Mouse (Mus musculus) left cerebral cortex, postnatal 14 days (tissue): ENCODE measurements around the gene Gm4981. TPM values are rescaled to one million over a fixed set of nuclear protein-coding genes. Genes with fewer than 3 reads are reported as not detected.
"Not testable (repeated sequence)": the region's sequence is repeated elsewhere in the genome, so short reads cannot be mapped to it uniquely, and the experiment has no call there.

ENCODE experiments used
- DNase-seq, 2 experiments: peaks; one replicate each; pipeline ENCODE4 v3.0.0; 2021 to 2022; ENCODE audit warnings: low spot score in 2 of 2, mixed read lengths in 1 of 2
- intact Hi-C: fragments of 180-260 bp; cut with DNase I; formaldehyde crosslinking; loops from one replicate; pipeline ENCODE4 v1.15.1; 2025
- long read RNA-seq, 2 experiments: library from polyadenylated mRNA; stranded (forward); transcript quantifications; one replicate each; pipeline ENCODE4 v2.0.0; 2021
- total RNA-seq, 2 experiments: library from RNA; stranded (reverse); gene quantifications; 2 replicates each; pipeline ENCODE4 v1.2.3; 2021

Gene Gm4981
- not detected for total RNA-seq
- long read RNA-seq, experiment 1: 0 reads
- long read RNA-seq, experiment 2: 0 reads

- intact Hi-C loops: no loop called here
- DNase-seq: no peak
These were observed at the start of gene Gm4981 for GRCm38 (mm10) chr10:58236613-58237012. Gene Gm4981, minus strand, starts transcription at chr10:58236701.

GRCm38 (mm10) chr10:58282238-58282637 lies 45.7 kb upstream of the Gm4981 start:
- no peak for DNase-seq
- intact Hi-C loops: no loop called here

DNA sequence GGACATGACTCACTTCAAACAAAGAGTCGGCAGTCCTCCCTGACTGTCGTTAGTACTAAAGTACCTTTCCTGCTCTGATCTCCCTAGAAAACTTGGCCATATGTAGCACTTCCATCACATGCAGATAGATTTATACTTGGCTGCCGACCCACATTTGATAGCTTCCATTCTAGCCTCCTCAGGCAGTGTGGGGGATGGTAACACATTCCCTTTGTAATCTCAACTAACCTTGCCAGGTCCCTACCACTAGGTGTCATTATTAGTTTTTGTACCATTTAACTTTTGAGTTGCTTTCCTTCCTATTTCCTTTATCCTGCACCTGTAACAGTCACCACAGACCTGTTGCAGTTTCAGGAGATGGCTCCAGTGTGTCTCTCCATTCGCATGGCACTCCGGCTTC lies 22.0 kb upstream of the Gm4981 start:
- DNase-seq: no peak
- intact Hi-C loops: loop anchor here (10.0 kb wide), 1 partner anchor 514 kb away; no protein-coding TSS in a partner anchor

- intact Hi-C loops: loop anchor here (10.0 kb wide), 1 partner anchor 511 kb away; no protein-coding TSS in a partner anchor
These were observed 19.5 kb upstream of the Gm4981 start for GRCm38 (mm10) chr10:58255954-58256353.

DNA sequence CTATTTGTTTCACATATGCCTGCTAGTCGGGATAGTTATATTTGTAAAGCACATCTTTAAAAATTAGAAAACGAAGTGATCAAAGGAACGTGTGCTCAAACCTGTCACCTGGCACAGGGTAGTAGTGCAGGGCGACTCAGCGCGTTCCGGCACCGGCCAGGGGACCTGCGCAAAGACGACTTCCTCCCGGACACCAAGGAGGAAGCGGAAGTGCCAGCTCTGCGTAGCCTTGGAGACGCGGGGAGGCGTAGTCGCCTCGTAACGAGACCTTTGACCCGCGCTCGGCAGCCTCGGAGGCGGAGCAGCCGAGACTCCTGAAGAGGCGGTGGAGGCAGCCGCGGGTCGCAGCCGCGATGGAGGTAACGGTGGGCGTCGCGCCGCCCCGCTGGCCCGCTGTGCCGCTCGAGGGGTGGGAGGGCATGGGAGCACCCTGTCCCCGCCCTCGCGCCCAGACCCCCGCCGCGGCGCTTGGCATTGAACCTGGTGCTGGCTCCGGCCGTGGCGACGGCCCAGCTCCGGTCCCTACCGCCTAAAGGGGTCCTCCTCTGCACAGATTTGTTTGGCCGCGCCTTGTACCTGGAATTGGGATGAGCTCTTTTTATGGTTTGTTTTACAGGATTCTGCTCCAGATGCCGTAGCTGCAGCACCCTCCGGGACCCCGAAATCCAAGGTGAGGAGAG lies 18.9 kb upstream of the Gm4981 start, which contains the start of gene Gcc2:
Gcc2 (plus strand) TSS at position 285 of the 680 bp plus-strand sequence.
- intact Hi-C loops: loop anchor here (10.0 kb wide), 1 partner anchor 511 kb away; no protein-coding TSS in a partner anchor
- DNase-seq: peak; percentile 91 to 92

More at GRCm38 (mm10) chr10:58255954-58256353, 19.5 kb upstream of the Gm4981 start:
- no peak for DNase-seq

DNA sequence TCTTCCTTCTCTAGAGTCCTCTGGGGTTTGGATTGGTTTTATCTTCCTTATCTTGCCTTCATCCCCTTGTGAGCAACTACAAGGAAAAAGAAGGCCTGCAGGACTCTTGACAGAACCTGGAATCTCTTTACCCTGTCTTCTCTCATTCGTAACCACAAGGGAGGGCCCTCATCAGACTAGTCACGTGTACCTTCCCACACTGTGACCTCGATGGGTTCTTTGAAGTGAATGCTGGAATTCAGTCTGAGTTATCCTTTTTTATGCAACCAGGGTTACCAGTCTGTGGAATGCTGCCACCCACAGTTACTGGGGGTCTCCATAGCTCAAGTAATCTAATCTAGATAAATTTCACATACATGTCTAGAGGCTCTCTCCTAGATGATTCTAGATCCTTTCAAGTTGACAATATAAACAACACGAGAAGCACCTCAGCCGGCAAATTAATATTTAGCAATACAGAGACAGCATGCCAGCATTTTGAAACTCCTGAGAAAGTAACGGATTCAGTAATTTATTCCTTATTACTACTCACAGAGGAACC lies 18.2 kb upstream of the Gm4981 start:
- peak in 1 of 2 experiments; percentile 14 for DNase-seq

DNA sequence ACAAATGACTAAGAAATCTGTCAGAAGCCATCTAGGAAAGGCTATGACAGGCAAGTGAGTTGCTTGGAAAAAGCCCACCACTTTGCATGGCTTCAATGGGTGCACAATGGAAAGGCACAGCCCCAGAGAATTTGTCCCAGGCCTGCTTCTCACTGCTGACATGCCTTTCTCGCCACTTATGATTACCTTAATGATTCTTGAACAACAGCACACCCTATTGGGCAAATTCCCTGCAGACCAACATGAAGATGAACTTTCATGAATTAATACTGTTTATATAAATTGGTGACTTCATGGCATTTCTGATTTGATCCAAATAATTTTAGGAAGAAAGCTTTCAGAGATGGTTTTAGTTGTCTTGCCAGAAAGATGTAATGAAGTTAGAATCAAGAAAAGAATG lies 13.0 kb upstream of the Gm4981 start:
- intact Hi-C loops: no loop called here
- DNase-seq: no peak

More for the DNA sequence above, 18.2 kb upstream of the Gm4981 start:
- intact Hi-C loops: loop anchor here (10.0 kb wide), 1 partner anchor 510 kb away; no protein-coding TSS in a partner anchor

GRCm38 (mm10) chr10:58238984-58239740 lies 2.7 kb upstream of the Gm4981 start:
- intact Hi-C loops: not testable (repeated sequence)
- peak in 1 of 2 experiments; percentile 46 for DNase-seq

DNA sequence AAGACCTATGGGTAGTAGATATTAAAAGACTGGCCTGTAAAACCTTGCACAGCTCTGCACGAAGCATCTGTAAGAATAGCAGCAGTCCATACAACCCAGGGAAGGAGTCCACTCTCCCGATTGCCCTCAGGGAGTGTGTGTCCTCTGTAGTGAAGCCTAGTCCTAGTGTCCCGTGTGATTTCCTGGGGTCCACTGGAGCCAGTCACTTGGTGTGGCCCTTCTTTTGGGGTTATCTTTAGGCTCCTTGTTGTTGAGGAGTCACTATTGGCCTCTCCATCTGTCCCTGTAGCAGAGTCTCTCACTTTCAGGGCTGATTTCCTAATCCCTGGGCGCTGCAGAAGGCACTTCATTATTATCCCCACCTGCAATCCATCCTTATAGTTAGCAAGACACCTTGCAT lies 1.5 kb downstream of the Gm4981 start:
- DNase-seq, intact Hi-C loops: not testable (repeated sequence)

DNA sequence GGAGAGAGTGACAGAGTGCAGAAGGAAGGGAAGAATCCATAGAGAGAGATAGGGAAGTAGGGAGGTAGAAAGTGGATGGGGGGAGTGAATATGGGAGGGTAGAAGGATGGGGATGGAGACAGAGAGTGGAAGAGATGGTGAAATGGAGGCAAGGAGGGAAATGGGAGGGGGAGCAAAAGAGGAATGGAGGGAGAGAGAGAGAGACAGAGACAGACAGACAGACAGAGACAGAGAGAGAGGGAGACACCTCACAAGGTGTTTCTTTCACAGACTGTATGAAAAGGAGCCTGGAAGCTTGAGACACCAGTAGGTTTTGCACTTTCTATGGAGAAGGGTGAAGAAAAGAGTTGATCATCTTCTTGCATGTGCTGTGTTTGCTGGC lies 2.8 kb downstream of the Gm4981 start:
- DNase-seq, intact Hi-C loops: not testable (repeated sequence)

GRCm38 (mm10) chr10:58233054-58233739 lies 3.3 kb downstream of the Gm4981 start:
- DNase-seq, intact Hi-C loops: not testable (repeated sequence)

DNA sequence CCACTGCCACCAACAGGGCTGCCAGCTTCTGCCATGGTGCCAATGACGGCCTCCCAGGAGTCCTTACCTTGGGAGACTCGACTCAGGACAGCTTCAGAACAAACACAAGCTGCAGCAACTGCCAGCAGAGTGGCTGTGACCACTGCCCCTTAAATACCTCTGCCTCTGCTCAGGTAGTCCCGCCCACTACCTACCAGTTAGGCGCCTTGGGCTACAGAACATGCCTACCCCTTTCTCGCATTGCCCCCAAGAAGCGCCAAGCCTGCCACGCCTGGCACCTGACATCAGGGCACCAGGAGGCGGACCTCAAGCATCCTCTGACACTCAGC lies 3.9 kb downstream of the Gm4981 start, which contains the start of gene Duxf3:
Duxf3 (minus strand) TSS at position 35 of the 329 bp plus-strand sequence.
- intact Hi-C loops, DNase-seq: not testable (repeated sequence)

- DNase-seq: peak; percentile 63 to 67
- intact Hi-C loops: not testable (repeated sequence)
These were observed 4.5 kb downstream of the Gm4981 start for GRCm38 (mm10) chr10:58231779-58232640.

DNA sequence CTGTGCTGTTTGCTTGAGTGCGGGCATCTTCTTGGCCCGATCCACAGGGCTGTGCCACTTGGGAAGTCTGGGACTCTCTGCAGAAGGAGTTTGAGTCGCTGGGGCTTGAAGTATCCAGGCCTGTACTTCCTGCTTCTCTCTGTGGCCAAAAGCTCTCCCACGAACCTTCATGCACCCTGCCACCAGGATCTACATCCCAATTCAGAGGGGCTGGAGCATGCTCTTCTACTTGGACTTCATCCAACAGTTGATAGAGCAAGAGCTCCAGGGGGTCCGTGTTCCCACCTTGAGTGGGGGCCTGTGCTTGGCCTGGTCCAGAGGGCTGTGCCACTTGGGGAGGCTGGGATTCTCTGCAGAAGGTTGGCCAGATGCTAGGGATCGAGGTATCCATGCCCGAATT lies 5.4 kb downstream of the Gm4981 start:
- intact Hi-C loops, DNase-seq: not testable (repeated sequence)

- intact Hi-C loops: not testable (repeated sequence)
These were observed 6.5 kb downstream of the Gm4981 start for GRCm38 (mm10) chr10:58230021-58230420.

GRCm38 (mm10) chr10:58227798-58228197 lies 8.7 kb downstream of the Gm4981 start:
- intact Hi-C loops, DNase-seq: not testable (repeated sequence)

More at GRCm38 (mm10) chr10:58230021-58230420, 6.5 kb downstream of the Gm4981 start:
- not testable (repeated sequence) for DNase-seq

DNA sequence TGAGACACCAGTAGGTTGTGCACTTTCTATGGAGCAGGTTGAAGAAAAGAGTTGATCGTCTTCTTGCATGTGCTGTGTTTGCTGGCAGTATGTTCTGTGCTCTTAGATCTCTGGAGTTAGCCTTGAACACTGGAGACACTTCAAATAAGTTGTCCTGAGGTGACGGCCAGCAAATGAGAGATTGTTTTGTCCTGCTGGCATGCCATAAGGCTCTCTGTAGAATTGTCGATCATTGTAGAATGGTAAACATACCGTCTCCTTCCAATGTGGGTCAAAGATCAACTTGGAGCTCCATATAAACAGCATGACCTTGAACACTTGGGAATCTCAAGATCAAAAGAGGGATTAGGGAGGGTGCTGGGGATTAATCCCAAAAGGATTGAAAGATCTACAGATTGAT lies 10.1 kb downstream of the Gm4981 start:
- DNase-seq, intact Hi-C loops: not testable (repeated sequence)
